Mouse (Mus musculus) forebrain, embryonic 10.5 days (tissue): ENCODE measurements at regions not wholly inside any gene's neighbourhood (a gene's known extent, or its start where the extent isn't known, plus 50 kb on each side); places are given as distances from the start of the nearest gene placed in this dataset.

ENCODE experiments used
- DNase-seq: peaks from one replicate; pipeline ENCODE4 v3.0.0-alpha.2; 2017; ENCODE audit warnings: low spot score; ENCODE audit errors: extremely low spot score
- H3K27ac ChIP-seq: fragments of 300-500 bp; sonication (generic); 2 replicates; pipeline ENCODE4 v1.5.1; 2016; ENCODE audit warnings: mild to moderate bottlenecking
- H3K27me3 ChIP-seq: fragments of 300-500 bp; sonication (generic); 2 replicates; pipeline ENCODE4 v1.6.1; 2016; ENCODE audit warnings: mild to moderate bottlenecking; ENCODE audit not compliant: poor library complexity, severe bottlenecking
- H3K36me3 ChIP-seq: fragments of 300-500 bp; sonication (generic); replicated peaks from 2 replicates; pipeline ENCODE4 v1.6.1; 2016; ENCODE audit warnings: mild to moderate bottlenecking, moderate library complexity
- H3K4me1 ChIP-seq: fragments of 300-500 bp; sonication (generic); 2 replicates; pipeline ENCODE4 v1.6.1; 2016
- H3K4me3 ChIP-seq: fragments of 300-500 bp; sonication (generic); 2 replicates; pipeline ENCODE4 v1.5.1; 2016; ENCODE audit warnings: mild to moderate bottlenecking, moderate library complexity
- H3K9me3 ChIP-seq: fragments of 300-500 bp; sonication (generic); 2 replicates; pipeline ENCODE4 v1.6.1; 2016; ENCODE audit warnings: mild to moderate bottlenecking, moderate library complexity
- WGBS: fragments of 180-500 bp; shearing (Covaris S2); methylation state at CpG from one replicate; pipeline ENCODE4 v1.1.7; 2016; 5-methylcytosine and 5-hydroxymethylcytosine counted together

DNA sequence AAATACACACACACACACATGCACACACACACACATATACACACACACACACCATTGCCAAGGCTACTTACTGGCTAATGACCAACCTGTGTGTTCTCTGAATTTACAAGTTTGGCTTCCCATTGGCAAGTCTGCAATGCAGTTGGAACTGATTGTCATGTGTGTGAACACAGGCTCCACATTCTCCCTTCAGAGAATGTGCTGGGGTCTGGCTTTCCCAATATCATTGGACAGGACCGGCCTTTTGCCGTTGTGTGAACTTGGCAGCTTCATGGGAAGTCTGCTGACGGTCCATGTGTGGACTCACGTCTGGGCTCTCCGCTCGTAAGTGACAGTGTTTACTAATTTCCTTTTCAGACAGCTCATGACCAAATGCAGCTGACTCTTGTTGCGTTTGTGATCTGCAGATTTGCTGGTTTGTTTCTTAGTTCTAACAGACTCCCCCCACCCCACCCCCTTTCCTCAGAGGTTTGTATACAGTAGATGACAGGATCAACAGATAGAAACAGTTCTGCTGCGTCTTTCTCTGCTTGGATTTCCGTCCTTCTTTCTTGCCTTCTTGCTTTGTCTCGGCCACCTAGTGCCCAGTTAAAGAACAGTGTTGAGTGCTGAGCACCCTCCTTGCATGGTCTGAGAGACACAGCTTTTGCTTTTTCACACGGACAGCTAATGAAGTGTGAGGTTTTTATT lies 183.1 kb upstream of the Sulf2 start:
- peaks cover 29% of the 10 kb centered on the region for H3K4me1 ChIP-seq
- 77% methylated on average over 11 of the region's 11 CpGs for WGBS
- H3K27me3 ChIP-seq, result peaks cover 17% of the 10 kb centered on the region
- H3K9me3 ChIP-seq, result no peaks in the 10 kb centered on the region
- no peak for DNase-seq
- peak overlapping the region; percentile 31; the same call in 1 of the 2 replicates for H3K27ac ChIP-seq
- H3K4me3 ChIP-seq, result no peak overlapping the region
- H3K36me3 ChIP-seq, result no peaks in the 10 kb centered on the region

DNA sequence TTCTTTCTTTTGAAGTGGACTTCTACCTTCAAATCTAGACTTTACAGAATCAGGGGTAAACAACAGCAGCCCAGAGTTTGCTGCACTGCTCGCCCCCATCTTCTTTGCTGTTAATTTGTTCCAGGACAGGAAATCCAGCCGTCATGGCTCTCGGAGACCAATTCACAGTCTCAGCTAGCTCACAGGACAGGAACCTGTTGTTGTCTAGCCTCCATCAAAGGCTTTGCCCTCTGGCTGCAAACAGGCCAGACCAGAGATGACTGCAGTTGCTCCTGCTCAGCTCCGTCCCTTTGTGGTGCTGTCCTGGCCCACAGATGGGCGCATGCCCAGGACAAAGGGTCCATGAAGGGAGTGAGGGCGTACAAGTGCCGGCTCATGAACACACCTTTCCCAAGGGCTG lies 182.2 kb upstream of the Sulf2 start:
- Histone ChIP-seq H3K4me1 (peaks cover 24% of the 10 kb centered on the region), H3K4me3 (no peak overlapping the region), H3K9me3 (no peaks in the 10 kb centered on the region), H3K27ac (peak overlapping the region; percentile 78), H3K27me3 (peaks cover 8% of the 10 kb centered on the region), H3K36me3 (no peaks in the 10 kb centered on the region)
- WGBS, result 57% methylated on average over 7 of the region's 7 CpGs
- no peak for DNase-seq

DNA sequence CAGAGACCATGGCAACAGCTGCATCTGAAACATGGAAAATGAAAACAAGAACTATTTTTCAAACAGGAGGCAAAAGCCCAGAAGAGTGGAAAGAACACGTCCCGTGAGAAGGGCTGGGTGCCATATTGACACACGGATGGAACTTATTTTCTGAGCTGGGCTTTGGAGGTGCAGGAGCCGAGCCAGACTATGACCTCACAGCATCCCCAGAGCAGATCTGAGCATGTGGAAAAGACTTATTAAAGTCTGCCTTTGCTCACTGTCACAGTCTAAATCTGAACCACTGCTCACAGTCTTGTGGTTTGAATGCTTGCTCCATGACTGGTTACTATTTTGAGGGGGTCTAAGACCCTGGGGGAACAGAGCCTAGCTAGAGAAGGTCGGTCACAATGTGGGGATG lies 180.2 kb upstream of the Sulf2 start:
- H3K36me3 ChIP-seq, result no peaks in the 10 kb centered on the region
- peak overlapping the region; percentile 16; the same call in 1 of the 2 replicates for H3K27ac ChIP-seq
- H3K9me3 ChIP-seq, result no peaks in the 10 kb centered on the region
- WGBS, result 85% methylated on average over 5 of the region's 5 CpGs
- no peaks in the 10 kb centered on the region for H3K27me3 ChIP-seq
- no peak for DNase-seq
- H3K4me1 ChIP-seq, result peaks cover 24% of the 10 kb centered on the region
- H3K4me3 ChIP-seq, result no peak overlapping the region

DNA sequence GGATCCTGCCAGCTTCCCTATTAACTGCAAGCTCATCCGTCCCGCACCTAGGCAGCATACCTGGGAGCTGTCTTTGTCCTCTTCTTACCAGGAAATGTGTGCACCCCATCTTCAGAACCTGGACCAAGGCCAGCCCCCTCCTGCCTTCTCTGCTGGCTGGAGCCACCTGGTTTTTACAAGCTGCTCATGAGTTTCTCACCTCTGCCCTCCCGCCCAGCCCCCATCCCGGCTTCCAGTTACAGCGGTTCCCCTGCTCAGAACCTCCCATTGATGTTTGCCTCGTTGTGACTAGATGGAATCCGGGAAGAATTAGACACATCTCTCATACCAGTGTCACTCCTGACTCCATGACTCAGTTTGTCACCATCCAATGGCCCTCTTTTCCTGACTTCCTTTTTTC lies 179.1 kb upstream of the Sulf2 start:
- no peak overlapping the region; the same call in 1 of the 2 replicates for H3K27ac ChIP-seq
- WGBS, result 73% methylated on average over 7 of the region's 7 CpGs
- no peak for DNase-seq

DNA sequence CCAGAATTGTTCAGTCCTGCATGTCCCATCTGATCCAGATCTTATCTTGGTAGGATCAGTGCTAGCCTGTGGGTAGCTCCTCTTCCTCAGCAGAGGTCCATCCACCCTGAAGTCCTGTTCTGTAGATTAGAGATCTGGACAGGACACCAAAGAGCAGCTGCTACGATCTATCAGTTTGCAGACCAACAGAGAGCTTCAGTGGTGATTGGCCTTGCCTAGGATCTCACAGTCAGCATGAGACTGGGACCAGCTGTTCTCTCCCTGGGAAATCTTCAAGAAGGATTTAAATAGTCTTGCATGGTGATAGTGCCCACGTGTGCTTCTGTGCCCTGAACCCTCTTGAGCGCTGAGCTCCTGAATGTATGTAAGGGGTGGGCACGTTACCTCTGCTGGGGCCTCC lies 178.4 kb upstream of the Sulf2 start:
- H3K27ac ChIP-seq, result no peak overlapping the region; the same call in 1 of the 2 replicates
- 78% methylated on average over 4 of the region's 4 CpGs for WGBS
- H3K4me1 ChIP-seq, result peaks cover 36% of the 10 kb centered on the region
- no peaks in the 10 kb centered on the region for H3K36me3 ChIP-seq
- no peak for DNase-seq
- H3K4me3 ChIP-seq, result no peak overlapping the region
- H3K27me3 ChIP-seq, result no peaks in the 10 kb centered on the region
- H3K9me3 ChIP-seq, result no peaks in the 10 kb centered on the region

More for the DNA sequence above, 179.1 kb upstream of the Sulf2 start:
- H3K4me1 ChIP-seq, result peaks cover 32% of the 10 kb centered on the region
- H3K4me3 ChIP-seq, result no peak overlapping the region
- H3K36me3 ChIP-seq, result no peaks in the 10 kb centered on the region
- H3K9me3 ChIP-seq, result no peaks in the 10 kb centered on the region
- no peaks in the 10 kb centered on the region for H3K27me3 ChIP-seq

DNA sequence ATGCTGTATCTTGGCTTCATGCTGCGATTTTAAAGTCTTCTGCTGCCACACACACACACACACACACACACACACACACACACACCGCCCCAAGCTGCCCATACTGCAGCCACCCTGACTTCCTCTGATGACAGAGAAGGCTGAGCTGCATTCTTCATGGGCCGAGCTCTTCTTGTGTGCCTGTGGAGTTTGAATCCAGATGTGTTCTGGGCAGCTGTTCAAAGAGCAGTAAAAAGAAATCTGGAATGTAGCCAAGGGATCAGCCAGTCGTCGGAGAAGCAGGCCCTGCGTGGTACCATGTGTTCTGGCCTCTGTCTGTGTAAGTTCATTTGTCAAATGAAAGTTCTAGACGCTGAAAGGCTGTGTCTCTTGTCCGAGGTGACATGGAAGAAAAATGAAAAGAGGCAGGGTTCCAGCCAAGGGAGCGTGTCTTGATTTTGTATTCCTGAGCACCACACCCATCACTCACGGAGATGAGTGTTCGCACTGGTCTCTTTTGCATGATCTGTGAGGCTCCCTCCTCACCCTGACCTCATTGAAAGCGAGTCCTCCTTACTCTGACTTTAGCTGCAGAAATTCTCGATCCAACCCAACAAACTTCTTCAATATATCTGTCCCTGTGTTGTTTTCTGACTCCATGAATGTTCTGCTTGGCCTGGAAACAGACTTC lies 177.4 kb upstream of the Sulf2 start:
- H3K9me3 ChIP-seq, result no peaks in the 10 kb centered on the region
- DNase-seq, result no peak
- H3K27me3 ChIP-seq, result peaks cover 7% of the 10 kb centered on the region; the same call in 1 of the 2 replicates
- no peak overlapping the region for H3K27ac ChIP-seq
- peaks cover 35% of the 10 kb centered on the region for H3K4me1 ChIP-seq
- no peak overlapping the region for H3K4me3 ChIP-seq
- H3K36me3 ChIP-seq, result no peaks in the 10 kb centered on the region
- WGBS, result 90% methylated on average over 13 of the region's 13 CpGs

DNA sequence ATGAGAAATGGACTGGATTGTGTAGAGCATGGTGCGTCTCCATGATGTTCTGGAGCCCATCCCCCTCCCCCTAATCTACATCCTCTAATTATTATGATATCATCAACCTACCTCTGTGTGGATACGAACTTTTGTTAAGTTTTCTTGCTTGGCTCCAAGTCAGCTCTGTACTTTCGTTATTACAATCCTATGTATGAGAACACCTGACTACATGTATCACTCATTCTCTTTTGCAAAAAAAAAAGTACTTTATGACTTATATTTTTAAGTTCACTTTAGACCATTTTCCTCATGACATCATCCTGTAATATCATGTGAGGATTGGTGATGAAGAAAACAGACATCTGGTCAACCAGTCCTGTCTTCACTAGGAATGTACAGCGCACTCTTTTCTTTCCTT lies 175.7 kb upstream of the Sulf2 start:
- H3K27me3 ChIP-seq, result peaks cover 10% of the 10 kb centered on the region; the same call in 1 of the 2 replicates
- DNase-seq, result no peak
- no peaks in the 10 kb centered on the region for H3K36me3 ChIP-seq
- H3K4me1 ChIP-seq, result peaks cover 24% of the 10 kb centered on the region
- H3K4me3 ChIP-seq, result no peak overlapping the region
- WGBS, result 90% methylated on average over 4 of the region's 4 CpGs
- H3K9me3 ChIP-seq, result no peaks in the 10 kb centered on the region
- no peak overlapping the region for H3K27ac ChIP-seq

DNA sequence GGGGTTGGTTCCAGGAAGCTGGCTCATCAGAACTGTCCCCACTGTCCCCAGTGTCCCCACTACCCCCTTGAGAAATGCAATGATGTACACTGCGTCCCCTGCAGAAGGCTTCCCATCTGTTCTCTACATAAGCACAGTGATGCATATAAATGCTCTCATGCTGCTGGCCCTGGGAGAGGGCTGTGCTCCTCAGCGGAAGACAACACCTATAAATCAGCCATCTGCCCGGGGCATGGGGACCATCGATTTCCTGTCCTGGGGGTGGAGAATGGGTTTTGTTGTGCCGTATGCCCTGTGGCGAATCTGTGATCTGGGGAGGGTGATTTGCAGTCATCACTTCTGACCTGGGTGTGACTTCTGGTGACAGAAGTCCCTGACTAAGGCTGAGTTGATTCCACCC lies 174.9 kb upstream of the Sulf2 start:
- no peak for DNase-seq
- Histone ChIP-seq H3K9me3 (no peaks in the 10 kb centered on the region), H3K36me3 (no peaks in the 10 kb centered on the region), H3K4me1 (peaks cover 22% of the 10 kb centered on the region), H3K27ac (0 out of 2 replicates have a peak overlapping the region, but pooled peaks have one; percentile 22), H3K4me3 (no peak overlapping the region), H3K27me3 (peaks cover 16% of the 10 kb centered on the region; the same call in 1 of the 2 replicates)
- WGBS, result 87% methylated on average over 6 of the region's 6 CpGs

DNA sequence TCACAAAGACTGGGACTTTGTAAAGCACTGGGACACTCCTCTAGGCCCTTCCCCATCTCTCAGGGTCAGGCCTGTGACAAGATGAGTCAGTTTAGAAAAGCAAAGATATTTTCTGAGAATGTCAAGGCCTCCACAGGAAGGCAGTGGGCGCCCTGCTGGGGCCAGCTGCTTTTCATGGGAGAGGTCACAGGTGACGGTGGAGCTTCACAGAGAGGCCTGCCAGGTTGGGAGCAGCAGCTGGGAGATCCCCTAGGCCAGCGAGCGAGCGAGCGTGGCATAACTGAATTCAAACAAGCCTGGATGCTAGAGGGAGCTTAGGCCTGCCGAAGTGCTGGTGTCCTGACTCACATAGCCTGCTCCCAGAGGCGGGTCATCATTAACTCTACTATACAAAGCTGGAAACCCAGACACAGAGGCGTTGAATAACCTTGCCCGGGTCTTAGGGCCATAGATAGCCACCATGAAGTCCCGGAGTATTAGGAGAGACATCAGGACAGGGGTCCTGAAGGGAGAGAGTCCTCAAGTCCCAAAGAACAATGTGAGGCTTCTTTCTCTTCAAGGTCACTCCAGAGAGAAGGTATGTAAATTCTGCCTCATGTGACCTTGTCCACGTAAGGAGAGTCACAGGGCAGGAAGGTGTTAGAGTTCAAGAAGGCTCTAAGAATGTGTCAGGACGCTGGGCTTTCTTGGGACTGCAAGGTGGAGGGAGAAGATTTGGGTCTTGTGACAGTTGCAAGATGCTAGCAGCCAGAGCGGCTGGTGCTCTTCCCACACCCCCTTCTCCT lies 174.3 kb upstream of the Sulf2 start:
- Histone ChIP-seq H3K4me1 (peaks cover 26% of the 10 kb centered on the region), H3K4me3 (no peak overlapping the region), H3K27ac (peak overlapping the region; percentile 22), H3K27me3 (peaks cover 22% of the 10 kb centered on the region; the same call in 1 of the 2 replicates), H3K36me3 (no peaks in the 10 kb centered on the region), H3K9me3 (no peaks in the 10 kb centered on the region)
- DNase-seq, result no peak
- WGBS, result 80% methylated on average over 14 of the region's 14 CpGs

DNA sequence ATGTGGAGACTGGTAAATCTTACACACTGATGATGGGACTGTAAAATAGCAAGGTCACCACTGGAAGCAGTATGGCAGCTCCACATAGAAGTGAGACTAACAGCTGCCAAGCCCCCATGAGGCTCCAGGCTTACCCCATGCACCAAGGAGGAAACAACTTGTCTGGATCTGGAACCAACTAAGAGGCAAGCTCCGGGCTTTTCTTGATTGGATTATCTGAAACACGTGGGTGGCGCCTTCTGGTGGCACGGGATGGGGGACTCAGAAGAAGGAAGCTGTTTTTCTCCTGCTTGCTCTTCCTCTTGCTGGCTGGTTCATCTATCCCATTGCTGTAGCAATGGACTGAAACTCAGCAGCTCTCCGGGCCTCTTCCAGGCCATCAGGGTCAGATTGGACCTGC lies 171.5 kb upstream of the Sulf2 start:
- Histone ChIP-seq H3K9me3 (no peaks in the 10 kb centered on the region), H3K36me3 (no peaks in the 10 kb centered on the region), H3K27me3 (peaks cover 41% of the 10 kb centered on the region; the same call in 1 of the 2 replicates), H3K4me1 (peaks cover 34% of the 10 kb centered on the region), H3K4me3 (no peak overlapping the region), H3K27ac (no peak overlapping the region)
- DNase-seq, result no peak
- WGBS, result 67% methylated on average over 5 of the region's 5 CpGs

DNA sequence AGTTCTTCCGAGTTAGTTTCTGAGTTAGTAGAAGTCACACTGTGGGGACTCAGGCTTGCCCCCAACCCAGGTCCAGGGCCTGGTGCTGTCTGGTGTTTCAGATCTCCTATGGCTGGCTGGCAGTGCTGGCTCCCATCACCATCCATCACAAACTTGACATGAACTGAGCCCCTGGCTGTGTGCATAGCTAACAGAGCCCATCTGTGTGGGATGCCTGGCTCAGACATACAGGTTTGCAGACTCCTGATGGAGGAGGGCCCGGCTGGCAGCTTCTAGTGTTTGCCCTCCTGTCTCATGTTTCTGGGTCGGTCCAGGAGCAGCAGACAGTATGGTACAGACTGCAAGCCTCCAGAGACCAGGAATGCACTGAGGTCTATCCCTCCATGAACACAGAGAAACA lies 169.5 kb upstream of the Sulf2 start:
- H3K4me1 ChIP-seq, result peaks cover 34% of the 10 kb centered on the region
- DNase-seq, result no peak

DNA sequence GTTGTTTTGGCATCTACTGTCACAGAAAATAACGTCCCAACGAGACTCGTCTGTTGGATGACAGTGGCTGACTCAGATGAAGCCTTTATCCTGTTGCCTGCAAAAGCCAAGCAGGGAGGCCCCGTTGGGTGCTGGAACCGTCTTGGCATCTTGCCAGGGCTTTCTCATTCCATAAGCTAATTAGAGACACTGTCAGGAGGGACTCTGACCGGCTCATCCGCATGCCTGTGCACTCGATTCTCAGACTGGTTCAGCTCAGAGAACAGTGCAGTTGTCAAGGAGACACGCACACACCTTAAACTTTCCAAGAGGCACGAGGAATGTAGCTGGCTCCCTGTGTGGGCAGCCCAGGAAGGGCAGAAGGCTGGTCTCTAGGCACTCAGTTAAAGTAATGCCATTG lies 169.0 kb upstream of the Sulf2 start:
- H3K27ac ChIP-seq, result peak overlapping the region; percentile 25
- WGBS, result 74% methylated on average over 10 of the region's 10 CpGs

More for the DNA sequence above, 169.5 kb upstream of the Sulf2 start:
- H3K36me3 ChIP-seq, result no peaks in the 10 kb centered on the region
- H3K9me3 ChIP-seq, result no peaks in the 10 kb centered on the region
- 72% methylated on average over 3 of the region's 3 CpGs for WGBS
- peak overlapping the region; percentile 25 for H3K27ac ChIP-seq
- no peak overlapping the region for H3K4me3 ChIP-seq
- H3K27me3 ChIP-seq, result peaks cover 58% of the 10 kb centered on the region

DNA sequence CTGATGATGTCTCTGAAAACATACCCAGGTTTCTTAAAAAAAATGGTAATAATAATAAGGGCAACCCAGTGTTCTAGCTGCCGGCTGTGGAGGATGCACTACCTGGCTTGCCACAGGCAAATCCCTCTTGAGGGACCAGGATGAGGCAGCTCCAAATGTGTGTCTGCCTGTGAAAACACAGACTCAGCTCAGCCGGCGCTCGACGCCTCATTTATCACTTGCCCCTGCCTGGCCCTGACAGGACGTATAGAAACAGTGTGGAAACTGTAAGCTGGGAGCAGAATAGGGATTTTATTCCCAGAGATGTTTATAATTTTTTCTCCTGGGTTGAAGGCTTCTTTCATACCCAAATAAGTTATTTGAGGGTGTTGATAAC lies 167.2 kb upstream of the Sulf2 start:
- no peaks in the 10 kb centered on the region for H3K36me3 ChIP-seq
- no peak for DNase-seq
- peaks cover 25% of the 10 kb centered on the region for H3K4me1 ChIP-seq
- no peaks in the 10 kb centered on the region for H3K9me3 ChIP-seq
- H3K4me3 ChIP-seq, result no peak overlapping the region
- WGBS, result 84% methylated on average over 6 of the region's 6 CpGs
- H3K27ac ChIP-seq, result no peak overlapping the region
- peaks cover 72% of the 10 kb centered on the region for H3K27me3 ChIP-seq

More for the DNA sequence above, 169.0 kb upstream of the Sulf2 start:
- H3K9me3 ChIP-seq, result no peaks in the 10 kb centered on the region
- no peak overlapping the region for H3K4me3 ChIP-seq
- peaks cover 63% of the 10 kb centered on the region for H3K27me3 ChIP-seq
- no peak for DNase-seq
- H3K4me1 ChIP-seq, result peaks cover 29% of the 10 kb centered on the region
- no peaks in the 10 kb centered on the region for H3K36me3 ChIP-seq
